Mouse (Mus musculus): Measurements from ENCODE around the gene Fxyd1.
A peak's percentile ranks its signal among the peaks of the same experiment; 100 is the strongest.

DNA sequence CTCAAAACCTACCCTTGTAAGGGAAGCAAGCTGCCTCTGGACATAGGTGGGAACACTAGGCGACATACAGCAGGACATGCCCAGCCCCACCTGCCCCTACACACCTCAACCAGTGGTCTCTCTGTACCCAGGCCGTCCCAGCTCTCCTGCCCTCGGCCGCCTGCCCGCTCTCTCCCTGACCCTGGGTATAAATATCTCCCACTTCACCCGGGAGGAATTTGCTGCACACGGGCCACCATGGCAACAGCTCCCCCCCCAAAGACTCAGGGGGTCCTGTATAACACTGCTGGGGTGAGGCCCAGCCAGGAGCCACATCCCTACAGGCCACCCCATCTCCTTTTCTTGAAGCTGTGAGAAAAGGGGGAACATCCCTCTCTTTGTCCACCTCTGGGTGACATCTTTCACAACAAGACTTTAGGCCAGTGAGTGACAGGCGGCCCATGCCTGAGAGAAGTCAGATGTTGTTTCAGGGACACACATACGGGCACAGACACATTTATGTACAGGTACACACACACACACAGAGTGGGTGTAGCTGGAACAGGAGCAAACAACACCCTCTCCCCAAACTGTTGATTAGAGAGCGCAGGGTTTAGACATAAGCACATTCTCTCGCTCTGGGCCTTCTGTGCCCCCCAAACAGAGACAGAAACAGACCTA lies 2.2 kb downstream of the Fxyd1 start:
- TF ChIP-seq POLR2A (IDR thresholded peaks at IDR 0.05; ENCODE audit: borderline replicate concordance, extremely low read depth, low read depth, low read length) (peak; percentile 28; the same call in 1 of the 2 replicates), CTCF (IDR thresholded peaks at IDR 0.05; ENCODE audit: insufficient read depth, low read length) (no peak)

Data from lung, adult 2 months (tissue).